Mouse (Mus musculus) forebrain, embryonic 14.5 days (tissue): Measurements from ENCODE around the gene Olfr711. TPM values are rescaled to one million over a fixed set of nuclear protein-coding genes. Genes with fewer than 3 reads are reported as not detected.
"Not testable (repeated sequence)": the region's sequence is repeated elsewhere in the genome, so short reads cannot be mapped to it uniquely, and the experiment has no call there.

Experiments
- ATAC-seq: fragments of 200-750 bp; cut with Nextera tagmentation; 2 replicates; pipeline ENCODE4 v1.8.0; 2017; ENCODE audit warnings: mild to moderate bottlenecking, moderate library complexity
- DNase-seq: peaks from one replicate; pipeline ENCODE4 v3.0.0-alpha.2; 2015; ENCODE audit warnings: low spot score
- H3K27ac ChIP-seq: fragments of 300-500 bp; sonication (generic); 2 replicates; pipeline ENCODE4 v1.5.1; 2014; ENCODE audit warnings: low read depth, mild to moderate bottlenecking, control low read depth, low read length, moderate library complexity
- H3K27me3 ChIP-seq: fragments of 300-500 bp; sonication (generic); replicated peaks from 2 replicates; pipeline ENCODE4 v1.6.1; 2014; ENCODE audit warnings: low read length, control low read depth, mixed read lengths; ENCODE audit not compliant: control insufficient read depth, insufficient read depth
- H3K36me3 ChIP-seq: fragments of 300-500 bp; sonication (generic); 2 replicates; pipeline ENCODE4 v1.6.1; 2014; ENCODE audit warnings: low read length, control low read depth; ENCODE audit not compliant: control insufficient read depth, insufficient read depth
- H3K4me1 ChIP-seq: fragments of 300-500 bp; sonication (generic); 2 replicates; pipeline ENCODE4 v1.6.1; 2014; ENCODE audit warnings: antibody characterized with exemption, low read length, control low read depth; ENCODE audit not compliant: control insufficient read depth, insufficient read depth
- H3K4me2 ChIP-seq: fragments of 300-500 bp; sonication (generic); 2 replicates; pipeline ENCODE4 v1.6.1; 2014; ENCODE audit warnings: mild to moderate bottlenecking, control low read depth, low read length
- H3K4me3 ChIP-seq: fragments of 300-500 bp; sonication (generic); 2 replicates; pipeline ENCODE4 v1.5.1; 2014; ENCODE audit warnings: low read depth, low read length, control low read depth
- H3K9ac ChIP-seq: fragments of 300-500 bp; sonication (generic); 2 replicates; pipeline ENCODE4 v1.6.1; 2014; ENCODE audit warnings: mild to moderate bottlenecking, low read length, control low read depth, moderate library complexity
- H3K9me3 ChIP-seq: fragments of 300-500 bp; sonication (generic); replicated peaks from 2 replicates; pipeline ENCODE4 v1.6.1; 2016; ENCODE audit warnings: low read length, control low read depth, mixed read lengths; ENCODE audit not compliant: control insufficient read depth
- WGBS: fragments of 180-500 bp; shearing (Covaris S2); extraction: QIAGEN DNeasy Blood & Tissue Kit; methylation state at CpG from one replicate; pipeline ENCODE4 v1.1.7; 2014; 5-methylcytosine and 5-hydroxymethylcytosine counted together
- polyA plus RNA-seq: library from polyadenylated mRNA; unstranded; fragments of >200 nt; fragmentation: Nextera tagmentation; extraction: Ambion mirVana; gene quantifications from 2 replicates; pipeline ENCODE4 v1.2.1, GENCODE M21; 2014

Olfr711 gene
- polyA plus RNA-seq, 1 experiment from 2014 or later: not detected

DNA sequence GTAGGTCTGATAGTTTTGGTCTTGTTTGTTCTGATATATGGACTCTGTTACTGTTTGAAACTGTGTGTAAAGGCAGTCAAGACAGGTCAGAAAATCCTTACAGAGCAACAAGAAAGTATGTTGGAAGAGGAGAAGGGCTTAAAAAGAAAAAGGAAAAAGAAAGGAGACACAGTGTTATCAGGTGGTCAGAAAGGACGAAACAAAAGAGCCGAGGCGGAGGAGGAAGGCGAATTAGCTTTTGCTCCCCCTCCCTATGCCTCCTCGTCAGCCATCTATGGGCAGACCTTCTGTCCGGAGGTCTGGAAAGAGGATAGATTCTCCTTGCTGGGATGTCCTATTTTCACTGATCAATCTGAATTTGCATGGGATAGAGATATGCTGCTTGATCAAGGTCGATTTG is 54.3 kb downstream of the Olfr711 start:
- not testable (repeated sequence) for H3K4me1 ChIP-seq, H3K4me2 ChIP-seq, H3K9ac ChIP-seq, ATAC-seq, H3K27me3 ChIP-seq, H3K4me3 ChIP-seq, H3K36me3 ChIP-seq, DNase-seq, H3K27ac ChIP-seq, H3K9me3 ChIP-seq
- 91% methylated on average over 6 of the region's 7 CpGs for WGBS

Other genes with a start within 250 kb of the Olfr711 start
- not detected in 2 replicates for gene Olfr697, start 233.0 kb downstream of the Olfr711 start, polyA plus RNA-seq
- not detected in 2 replicates for gene Olfr698, start 220.1 kb downstream of the Olfr711 start, polyA plus RNA-seq
- not detected in 2 replicates for gene Olfr699, start 182.3 kb downstream of the Olfr711 start, polyA plus RNA-seq
- not detected in 2 replicates for gene Olfr700, start 166.6 kb downstream of the Olfr711 start, polyA plus RNA-seq
- not detected in 2 replicates for gene Olfr701, start 161.3 kb downstream of the Olfr711 start, polyA plus RNA-seq
- not detected in 2 replicates for gene Olfr702, start 141.6 kb downstream of the Olfr711 start, polyA plus RNA-seq
- not detected in 2 replicates for gene Olfr703, start 132.1 kb downstream of the Olfr711 start, polyA plus RNA-seq
- gene Olfr704, start 112.3 kb downstream of the Olfr711 start, polyA plus RNA-seq: not detected in 2 replicates
- not detected in 2 replicates for gene Olfr705, start 98.6 kb downstream of the Olfr711 start, polyA plus RNA-seq
- gene Olfr706, start 87.3 kb downstream of the Olfr711 start, polyA plus RNA-seq: not detected in 2 replicates
- gene Olfr707, start 74.2 kb downstream of the Olfr711 start, polyA plus RNA-seq: not detected in 2 replicates
- not detected in 2 replicates for gene Olfr1532-ps1, start 67.5 kb downstream of the Olfr711 start, polyA plus RNA-seq
- not detected in 2 replicates for gene Olfr709-ps1, start 43.2 kb downstream of the Olfr711 start, polyA plus RNA-seq
- not detected in 2 replicates for gene Olfr710, start 27.1 kb downstream of the Olfr711 start, polyA plus RNA-seq
- gene Olfr6, start 11.5 kb downstream of the Olfr711 start, polyA plus RNA-seq: not detected in 2 replicates
- gene Olfr2, start 30.6 kb upstream of the Olfr711 start, polyA plus RNA-seq: not detected in 2 replicates
- not detected in 2 replicates for gene Olfr713, start 55.7 kb upstream of the Olfr711 start, polyA plus RNA-seq
- not detected in 2 replicates for gene Olfr714, start 95.5 kb upstream of the Olfr711 start, polyA plus RNA-seq
- gene Olfr17, start 117.8 kb upstream of the Olfr711 start, polyA plus RNA-seq: not detected in 2 replicates
- not detected in 2 replicates for gene Olfr715b, start 134.9 kb upstream of the Olfr711 start, polyA plus RNA-seq
- gene Olfr715, start 155.6 kb upstream of the Olfr711 start, polyA plus RNA-seq: not detected in 2 replicates
- not detected in 2 replicates for gene Olfr716, start 162.9 kb upstream of the Olfr711 start, polyA plus RNA-seq
- gene Nlrp14, start 191.5 kb upstream of the Olfr711 start, polyA plus RNA-seq: not detected in 2 replicates
- gene Rbmxl2, start 234.0 kb upstream of the Olfr711 start, polyA plus RNA-seq: not detected in 2 replicates